Mouse (Mus musculus): ENCODE data around the gene Pi16. TPM values are rescaled to one million over a fixed set of nuclear protein-coding genes. Genes with fewer than 3 reads are reported as not detected.
"Not testable (repeated sequence)": the region's sequence is repeated elsewhere in the genome, so short reads cannot be mapped to it uniquely, and the experiment has no call there.

The Pi16 gene
- total and polyA plus RNA-seq, 2 experiments, result 0.10 to 0.28 TPM

DNA sequence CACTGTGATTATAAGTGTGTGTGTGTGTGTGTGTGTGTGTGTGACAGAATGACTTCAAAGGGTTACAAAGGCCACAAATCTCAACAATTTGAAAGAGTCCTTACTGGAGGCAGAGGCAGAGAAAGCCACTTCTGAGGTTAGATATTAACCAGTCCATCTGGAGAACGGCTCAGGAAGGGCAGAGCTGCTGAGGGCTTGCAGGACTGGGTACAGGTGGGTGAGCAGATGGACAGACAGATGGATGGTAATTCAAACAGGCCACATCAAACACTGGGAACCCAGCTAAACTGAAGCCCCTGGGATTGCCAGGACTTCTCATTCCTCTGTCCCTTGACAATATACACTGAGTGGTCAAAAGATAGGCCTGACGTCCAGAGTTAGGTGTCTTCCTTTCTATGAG is 31.5 kb downstream of the Pi16 start:
- DNase-seq (ENCODE audit: extremely low read depth, low read depth, low spot score), result no peak
- Histone ChIP-seq H3K9ac (ENCODE audit: low read depth, low read length) (no peak overlapping the region), H3K27me3 (ENCODE audit: control insufficient read depth, insufficient read depth, low read length) (no peaks in the 10 kb centered on the region), H3K27ac (replicated peaks; ENCODE audit: insufficient read depth, low read depth, low read length) (no peak overlapping the region), H3K36me3 (ENCODE audit: control insufficient read depth, insufficient read depth, low read length) (no peaks in the 10 kb centered on the region), H3K4me1 (ENCODE audit: control insufficient read depth, insufficient read depth, low read length) (peaks cover 7% of the 10 kb centered on the region), H3K4me3 (ENCODE audit: insufficient read depth, low read depth, low read length) (no peak overlapping the region), H3K79me2 (ENCODE audit: control insufficient read depth, insufficient read depth, low read length) (peaks cover 6% of the 10 kb centered on the region)
- WGBS, result 52% methylated on average over 2 of the region's 2 CpGs
- TF ChIP-seq CTCF (IDR thresholded peaks at IDR 0.05; ENCODE audit: low read depth, low read length), result no peak
- TF ChIP-seq POLR2A (IDR thresholded peaks at IDR 0.05; ENCODE audit: extremely low read depth, insufficient read depth, low read length), result no peak

- H3K4me1 ChIP-seq (ENCODE audit: control insufficient read depth, insufficient read depth, low read length); H3K79me2 ChIP-seq (ENCODE audit: control insufficient read depth, insufficient read depth, low read length); H3K4me3 ChIP-seq (ENCODE audit: insufficient read depth, low read depth, low read length); H3K9ac ChIP-seq (ENCODE audit: low read depth, low read length); H3K27me3 ChIP-seq (ENCODE audit: control insufficient read depth, insufficient read depth, low read length); H3K36me3 ChIP-seq (ENCODE audit: control insufficient read depth, insufficient read depth, low read length); DNase-seq (ENCODE audit: extremely low read depth, low read depth, low spot score); H3K27ac ChIP-seq (replicated peaks; ENCODE audit: insufficient read depth, low read depth, low read length): not testable (repeated sequence)
- 96% methylated on average over 5 of the region's 5 CpGs for WGBS
Measured at GRCm38 (mm10) chr17:29351056-29351455, 33.6 kb downstream of the Pi16 start.

DNA sequence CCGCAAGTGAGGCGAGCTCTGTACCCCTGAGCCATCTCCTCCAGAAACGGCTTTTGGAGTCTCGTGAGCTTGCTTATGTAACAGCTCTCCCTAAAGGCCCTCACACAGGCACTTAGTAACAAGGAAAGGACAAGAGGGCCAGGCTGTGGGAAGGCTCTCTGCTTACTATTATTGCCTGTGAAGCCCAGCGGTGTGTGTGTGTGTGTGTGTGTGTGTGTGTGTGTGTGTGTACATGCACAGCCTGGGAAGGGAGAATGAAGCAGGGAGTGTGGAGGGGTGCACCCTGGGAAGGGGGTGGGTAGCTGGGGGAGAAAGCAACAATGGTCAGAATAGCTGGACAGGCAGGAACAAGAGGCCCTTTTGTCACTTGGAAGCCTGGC is 38.0 kb downstream of the Pi16 start:
- Histone ChIP-seq H3K27me3 (ENCODE audit: control insufficient read depth, insufficient read depth, low read length) (no peaks in the 10 kb centered on the region), H3K4me3 (ENCODE audit: insufficient read depth, low read depth, low read length) (no peak overlapping the region), H3K27ac (replicated peaks; ENCODE audit: insufficient read depth, low read depth, low read length) (peak overlapping the region; percentile 51; the same call in 1 of the 2 replicates), H3K9ac (ENCODE audit: low read depth, low read length) (no peak overlapping the region), H3K79me2 (ENCODE audit: control insufficient read depth, insufficient read depth, low read length) (no peaks in the 10 kb centered on the region), H3K4me1 (ENCODE audit: control insufficient read depth, insufficient read depth, low read length) (no peaks in the 10 kb centered on the region; the same call in 1 of the 2 replicates), H3K36me3 (ENCODE audit: control insufficient read depth, insufficient read depth, low read length) (no peaks in the 10 kb centered on the region)
- DNase-seq (ENCODE audit: extremely low read depth, low read depth, low spot score), result no peak
- TF ChIP-seq CTCF (IDR thresholded peaks at IDR 0.05; ENCODE audit: low read depth, low read length) (no peak), POLR2A (IDR thresholded peaks at IDR 0.05; ENCODE audit: extremely low read depth, insufficient read depth, low read length) (no peak)
- 82% methylated on average over 5 of the region's 5 CpGs for WGBS

- DNase-seq (ENCODE audit: extremely low read depth, low read depth, low spot score), result no peak
- Histone ChIP-seq H3K4me1 (ENCODE audit: control insufficient read depth, insufficient read depth, low read length) (no peaks in the 10 kb centered on the region; the same call in 1 of the 2 replicates), H3K9ac (ENCODE audit: low read depth, low read length) (no peak overlapping the region), H3K36me3 (ENCODE audit: control insufficient read depth, insufficient read depth, low read length) (no peaks in the 10 kb centered on the region), H3K4me3 (ENCODE audit: insufficient read depth, low read depth, low read length) (no peak overlapping the region), H3K27ac (replicated peaks; ENCODE audit: insufficient read depth, low read depth, low read length) (peak overlapping the region; percentile 10), H3K79me2 (ENCODE audit: control insufficient read depth, insufficient read depth, low read length) (no peaks in the 10 kb centered on the region), H3K27me3 (ENCODE audit: control insufficient read depth, insufficient read depth, low read length) (no peaks in the 10 kb centered on the region)
- TF ChIP-seq POLR2A (IDR thresholded peaks at IDR 0.05; ENCODE audit: extremely low read depth, insufficient read depth, low read length) (no peak), CTCF (IDR thresholded peaks at IDR 0.05; ENCODE audit: low read depth, low read length) (no peak)
- WGBS, result 33% methylated on average over 17 of the region's 17 CpGs
Measured at GRCm38 (mm10) chr17:29355841-29356478, 38.5 kb downstream of the Pi16 start.

- 21% methylated on average over 11 of the region's 11 CpGs for WGBS
- Histone ChIP-seq H3K27me3 (ENCODE audit: control insufficient read depth, insufficient read depth, low read length) (no peaks in the 10 kb centered on the region), H3K9ac (ENCODE audit: low read depth, low read length) (no peak overlapping the region), H3K27ac (replicated peaks; ENCODE audit: insufficient read depth, low read depth, low read length) (peak overlapping the region; percentile 10), H3K36me3 (ENCODE audit: control insufficient read depth, insufficient read depth, low read length) (no peaks in the 10 kb centered on the region), H3K4me3 (ENCODE audit: insufficient read depth, low read depth, low read length) (no peak overlapping the region), H3K4me1 (ENCODE audit: control insufficient read depth, insufficient read depth, low read length) (no peaks in the 10 kb centered on the region; the same call in 1 of the 2 replicates), H3K79me2 (ENCODE audit: control insufficient read depth, insufficient read depth, low read length) (no peaks in the 10 kb centered on the region)
- TF ChIP-seq POLR2A (IDR thresholded peaks at IDR 0.05; ENCODE audit: extremely low read depth, insufficient read depth, low read length) (no peak), CTCF (IDR thresholded peaks at IDR 0.05; ENCODE audit: low read depth, low read length) (no peak)
- no peak for DNase-seq (ENCODE audit: extremely low read depth, low read depth, low spot score)
Measured at GRCm38 (mm10) chr17:29356479-29356856, 39.0 kb downstream of the Pi16 start.

DNA sequence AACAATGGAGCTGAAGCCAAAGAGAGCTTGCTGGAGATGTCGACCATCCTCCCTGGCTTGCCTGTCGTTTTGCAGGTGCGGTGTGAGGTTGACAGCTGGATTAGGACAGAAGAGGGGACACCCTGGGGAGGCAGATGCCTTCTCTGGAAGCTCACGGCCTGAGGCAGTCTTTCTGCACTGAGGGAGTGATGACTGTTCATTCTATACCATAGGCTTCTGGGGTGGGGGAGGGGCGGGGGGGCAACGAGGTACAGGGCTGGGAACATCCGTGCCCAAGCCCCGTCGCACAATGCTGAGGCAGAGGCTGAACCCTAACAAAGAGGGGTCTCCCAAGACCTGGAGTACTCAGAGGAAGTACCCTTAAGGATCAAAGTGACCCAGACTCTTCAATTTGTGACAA is 39.4 kb downstream of the Pi16 start:
- TF ChIP-seq CTCF (IDR thresholded peaks at IDR 0.05; ENCODE audit: low read depth, low read length), result no peak
- TF ChIP-seq POLR2A (IDR thresholded peaks at IDR 0.05; ENCODE audit: extremely low read depth, insufficient read depth, low read length), result no peak
- H3K79me2 ChIP-seq (ENCODE audit: control insufficient read depth, insufficient read depth, low read length), result no peaks in the 10 kb centered on the region
- H3K36me3 ChIP-seq (ENCODE audit: control insufficient read depth, insufficient read depth, low read length), result no peaks in the 10 kb centered on the region
- H3K9ac ChIP-seq (ENCODE audit: low read depth, low read length), result no peak overlapping the region
- H3K27me3 ChIP-seq (ENCODE audit: control insufficient read depth, insufficient read depth, low read length), result no peaks in the 10 kb centered on the region
- 31% methylated on average over 9 of the region's 9 CpGs for WGBS
- no peak overlapping the region for H3K27ac ChIP-seq (replicated peaks; ENCODE audit: insufficient read depth, low read depth, low read length)
- no peaks in the 10 kb centered on the region; the same call in 1 of the 2 replicates for H3K4me1 ChIP-seq (ENCODE audit: control insufficient read depth, insufficient read depth, low read length)
- no peak for DNase-seq (ENCODE audit: extremely low read depth, low read depth, low spot score)
- H3K4me3 ChIP-seq (ENCODE audit: insufficient read depth, low read depth, low read length), result no peak overlapping the region

Data from liver, adult 2 months (tissue).